Mouse (Mus musculus): Measurements from ENCODE around the gene Rbm11. TPM values are rescaled to one million over a fixed set of nuclear protein-coding genes. Genes with fewer than 3 reads are reported as not detected.

The Rbm11 gene
- not detected in 2 replicates for total RNA-seq (2012; rRNA removed)
- polyA plus RNA-seq (2012; ENCODE audit: insufficient read depth in 1 of 2, insufficient read length in 2 of 2, low read depth in 1 of 2, low replicate concordance in 2 of 2, missing spikeins in 1 of 2): under 1 TPM in 1 of 2 experiments, not detected in 1; 0.15 TPM

DNA sequence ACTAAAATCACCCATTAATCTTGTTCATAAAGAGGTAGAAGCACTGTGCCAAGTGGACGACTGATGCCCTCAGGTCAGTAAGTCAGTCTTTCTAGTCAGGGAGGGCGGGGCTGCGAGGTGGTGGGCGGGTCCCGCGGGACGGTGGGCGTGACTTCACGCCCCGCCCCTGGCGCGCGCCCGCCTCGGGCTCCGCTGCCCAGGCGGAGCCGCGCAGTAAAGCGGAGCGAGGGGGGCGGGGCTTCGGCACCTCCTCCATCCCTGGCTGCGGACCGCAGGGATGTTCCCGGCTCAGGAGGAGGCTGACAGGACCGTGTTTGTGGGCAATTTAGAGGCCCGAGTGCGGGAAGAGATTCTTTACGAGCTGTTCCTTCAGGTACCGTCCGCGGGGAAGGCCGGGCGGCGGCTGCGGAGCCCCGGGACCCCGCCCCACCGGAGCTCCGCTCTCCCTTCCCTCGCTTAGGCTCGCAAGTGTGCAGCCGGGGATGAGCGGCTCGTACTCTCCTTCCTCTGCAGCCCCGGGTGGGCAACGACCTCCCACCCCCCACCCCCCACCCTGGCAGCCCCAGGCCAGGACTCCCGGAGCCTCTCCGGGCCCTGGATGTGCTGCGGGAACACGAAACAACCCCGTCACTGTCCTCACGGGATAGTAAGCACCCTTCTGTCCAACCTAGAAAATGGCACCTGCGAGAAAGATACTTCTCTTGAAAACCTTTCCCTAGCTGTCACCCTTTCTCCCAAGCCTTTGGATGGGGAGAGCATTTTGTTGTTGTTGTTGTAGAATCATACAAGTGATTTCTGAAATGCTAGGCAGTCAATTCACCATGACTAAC, at the start of gene Rbm11:
Rbm11 (plus strand) TSS at position 174 of the 830 bp plus-strand sequence.
- H3K27ac ChIP-seq (ENCODE audit: control insufficient read depth, low read depth, low read length): no peak within 1 kb of the TSS
- H3K9me3 ChIP-seq (replicated peaks; ENCODE audit: insufficient read depth, low read length): no peaks in the 10 kb centered on the region
- H3K4me3 ChIP-seq (ENCODE audit: control insufficient read depth in 1 of 2, insufficient read depth in 1 of 2, low read depth in 2 of 2, low read length in 2 of 2): peak within 1 kb of the TSS; percentile 65 to 85
- peaks cover 0 to 2% of the 10 kb centered on the region in 2 experiments; a peak in 1 of 4 replicates for H3K36me3 ChIP-seq (ENCODE audit: control insufficient read depth in 1 of 2, insufficient read depth in 2 of 2, low read length in 2 of 2)
- peak within 1 kb of the TSS; percentile 43 for H3K9ac ChIP-seq (ENCODE audit: control insufficient read depth, low read depth, low read length, poor library complexity, severe bottlenecking)
- no peak for TF ChIP-seq BHLHE40 (IDR thresholded peaks at IDR 0.05; ENCODE audit: borderline replicate concordance, low read depth, low read length)
- TF ChIP-seq JUND (IDR thresholded peaks at IDR 0.05; ENCODE audit: low read depth, low read length): no peak
- TF ChIP-seq KAT2A (conservative IDR thresholded peaks at IDR 0.05; ENCODE audit: low read depth, low read length): no peak
- TF ChIP-seq EP300 (IDR thresholded peaks at IDR 0.05; ENCODE audit: low read depth in 1 of 2, low read length in 2 of 2): no peak
- TF ChIP-seq MAZ (IDR thresholded peaks at IDR 0.05; ENCODE audit: low read depth, low read length): no peak
- peak; percentile 42; the same call in 1 of the 2 replicates for TF ChIP-seq NRF1 (IDR thresholded peaks at IDR 0.05; ENCODE audit: insufficient read depth, low read depth, low read length, poor library complexity, severe bottlenecking)
- no peaks in the 10 kb centered on the region for H3K79me2 ChIP-seq (ENCODE audit: control insufficient read depth, insufficient read depth, low read length, poor library complexity)
- H3K4me1 ChIP-seq (ENCODE audit: control insufficient read depth in 1 of 2, insufficient read depth in 2 of 2, low read length in 2 of 2): no peaks in the 10 kb centered on the region
- DNase-seq (ENCODE audit: low read depth, low spot score): peak; percentile 74
- H3K27me3 ChIP-seq (ENCODE audit: control insufficient read depth in 1 of 2, insufficient read depth in 2 of 2, low read length in 2 of 2): peaks cover 1 to 2% of the 10 kb centered on the region in 2 experiments

DNA sequence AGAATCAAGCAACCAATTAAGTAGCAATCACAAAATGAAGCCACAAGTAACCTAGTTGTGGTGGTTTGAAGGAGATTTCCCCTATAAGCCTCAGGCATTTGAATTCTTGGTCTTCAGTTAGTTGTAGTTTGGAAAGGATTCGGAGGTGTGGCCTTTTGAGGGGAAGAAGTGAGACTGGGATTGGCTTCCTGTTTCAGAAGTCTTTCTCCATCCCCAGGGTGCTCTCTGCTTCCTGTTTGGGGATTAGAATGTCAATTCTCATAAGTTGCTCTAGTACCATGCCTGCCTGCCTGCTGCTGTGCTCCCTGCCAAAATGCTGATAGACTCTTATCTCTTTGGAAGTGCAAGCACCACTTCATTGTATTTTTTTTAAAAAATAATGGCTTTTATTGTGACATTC, 47.3 kb upstream of the Rbm11 start:
- no peak overlapping the region for H3K4me3 ChIP-seq (ENCODE audit: control insufficient read depth in 1 of 2, insufficient read depth in 1 of 2, low read depth in 2 of 2, low read length in 2 of 2)
- peaks cover 0 to 2% of the 10 kb centered on the region in 2 experiments; a peak in 1 of 4 replicates for H3K27me3 ChIP-seq (ENCODE audit: control insufficient read depth in 1 of 2, insufficient read depth in 2 of 2, low read length in 2 of 2)
- H3K27ac ChIP-seq (ENCODE audit: control insufficient read depth, low read depth, low read length): no peak overlapping the region
- no peaks in the 10 kb centered on the region for H3K79me2 ChIP-seq (ENCODE audit: control insufficient read depth, insufficient read depth, low read length, poor library complexity)
- H3K9ac ChIP-seq (ENCODE audit: control insufficient read depth, low read depth, low read length, poor library complexity, severe bottlenecking): no peak overlapping the region
- H3K36me3 ChIP-seq (ENCODE audit: control insufficient read depth in 1 of 2, insufficient read depth in 2 of 2, low read length in 2 of 2): no peaks in the 10 kb centered on the region
- no peaks in the 10 kb centered on the region for H3K4me1 ChIP-seq (ENCODE audit: control insufficient read depth in 1 of 2, insufficient read depth in 2 of 2, low read length in 2 of 2)
- no peaks in the 10 kb centered on the region for H3K9me3 ChIP-seq (replicated peaks; ENCODE audit: insufficient read depth, low read length)
- DNase-seq (ENCODE audit: low read depth, low spot score): no peak
- TF ChIP-seq ZKSCAN1 (IDR thresholded peaks at IDR 0.05; ENCODE audit: low read depth, low read length) (no peak), E2F4 (IDR thresholded peaks at IDR 0.05; ENCODE audit: borderline replicate concordance, low read depth, low read length) (no peak), ZMIZ1 (IDR thresholded peaks at IDR 0.05; ENCODE audit: low read depth, low read length) (no peak), TAL1 (IDR thresholded peaks at IDR 0.05; ENCODE audit: low read length) (no peak), GABPA (IDR thresholded peaks at IDR 0.05; ENCODE audit: low read depth, low read length) (no peak), MXI1 (IDR thresholded peaks at IDR 0.05; ENCODE audit: low read depth, low read length) (no peak), MAFK (IDR thresholded peaks at IDR 0.05; ENCODE audit: borderline replicate concordance, low read depth, low read length) (no peak), TBP (IDR thresholded peaks at IDR 0.05; ENCODE audit: low read depth, low read length) (no peak), ZNF384 (IDR thresholded peaks at IDR 0.05; ENCODE audit: low read depth, low read length) (no peak), NELFE (IDR thresholded peaks at IDR 0.05; ENCODE audit: low read depth, low read length) (no peak), SMC3 (IDR thresholded peaks at IDR 0.05; ENCODE audit: low read depth, low read length) (no peak), TCF12 (IDR thresholded peaks at IDR 0.05; ENCODE audit: low read depth, low read length) (no peak), JUND (IDR thresholded peaks at IDR 0.05; ENCODE audit: low read depth, low read length) (no peak), SIN3A (IDR thresholded peaks at IDR 0.05; ENCODE audit: low read length) (no peak)
